Mouse (Mus musculus) layer of hippocampus, adult 18-20 months (tissue): ENCODE results near the gene Rgs1. TPM values are rescaled to one million over a fixed set of nuclear protein-coding genes. Genes with fewer than 3 reads are reported as not detected.

Source experiments
- DNase-seq, 2 experiments: peaks; one replicate each; pipeline ENCODE4 v3.0.0; 2022; ENCODE audit warnings: low spot score in 2 of 2
- total RNA-seq, 2 experiments: library from RNA; stranded (reverse); gene quantifications; 2 replicates each; pipeline ENCODE4 v1.2.3; 2021

The Rgs1 gene
- total RNA-seq, 2 experiments from 2014 or later, result not detected

GRCm38 (mm10) chr1:144199538-144199937 is 49.5 kb downstream of the Rgs1 start:
- no peak for DNase-seq

GRCm38 (mm10) chr1:144197684-144198083 is 51.4 kb downstream of the Rgs1 start:
- peak in 1 of 2 experiments; percentile 70 for DNase-seq

Other genes starting within 250 kb of the Rgs1 start
- 10 to 100 TPM; 44.3 to 45.6 TPM for gene Rgs2, start 245.1 kb downstream of the Rgs1 start, total RNA-seq
- 1 to 10 TPM in 1 of 2 experiments, under 1 TPM in 1; 0.91 to 1.0 TPM for gene Rgs13, start 71.9 kb downstream of the Rgs1 start, total RNA-seq